Mouse (Mus musculus): Measurements from ENCODE around the gene Ctnna2. TPM values are rescaled to one million over a fixed set of nuclear protein-coding genes. Genes with fewer than 3 reads are reported as not detected.

Gene Ctnna2
- polyA plus RNA-seq, 1 experiment from 2014 or later: 1.6 TPM

DNA sequence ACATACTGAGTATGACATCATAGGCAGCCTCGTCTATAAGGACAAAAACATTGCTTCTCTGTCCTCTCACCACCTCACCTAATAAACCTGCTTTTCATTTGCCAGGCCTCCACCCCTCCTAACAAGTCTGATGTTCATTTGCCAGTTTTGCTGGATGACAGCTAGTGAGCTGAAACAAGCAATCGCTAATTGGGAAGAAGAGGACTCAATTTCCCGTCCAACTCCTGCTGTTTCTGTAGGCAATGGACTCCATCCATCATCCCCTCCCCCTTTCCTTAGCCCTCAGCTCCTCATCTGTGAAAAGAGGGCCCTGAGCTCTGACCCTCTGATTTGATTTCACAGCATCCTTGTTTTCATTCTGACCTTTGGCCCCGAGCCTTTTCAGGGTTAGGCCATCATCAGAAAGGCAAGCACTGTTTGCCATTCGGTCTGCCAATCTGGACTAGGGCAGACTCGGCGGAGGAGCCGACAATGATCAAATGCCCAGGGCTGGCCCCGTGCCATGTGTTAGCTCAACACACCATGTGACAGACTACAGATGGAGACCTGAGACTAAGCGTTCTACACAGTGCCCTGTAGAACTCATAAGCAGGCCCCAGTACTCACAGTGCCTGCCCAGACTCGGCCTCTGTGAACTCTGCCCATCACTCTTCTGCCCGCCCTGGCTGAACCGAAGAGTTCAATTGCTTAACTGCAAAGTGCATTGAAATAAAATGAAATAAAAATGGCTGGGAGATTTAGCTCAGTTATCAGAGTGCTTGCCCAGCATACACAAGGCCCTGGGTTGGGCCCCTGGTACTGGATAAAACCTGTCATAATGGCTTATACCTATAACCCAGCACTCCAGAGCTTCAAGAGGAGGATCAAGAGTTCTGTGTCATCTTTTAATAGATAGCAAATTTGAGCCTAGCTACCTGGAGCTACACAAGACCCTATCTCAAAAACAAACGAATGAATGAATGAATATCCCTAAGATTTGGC is 903.8 kb downstream of the Ctnna2 start:
- no peak overlapping the region for H3K4me3 ChIP-seq (ENCODE audit: low read depth, low read length)
- no peaks in the 10 kb centered on the region for H3K4me1 ChIP-seq (ENCODE audit: control insufficient read depth, insufficient read depth, low read length)
- no peak overlapping the region for H3K9ac ChIP-seq (ENCODE audit: low read length)
- no peak overlapping the region for H3K4me2 ChIP-seq (ENCODE audit: low read depth, severe bottlenecking)
- peak; percentile 60; the same call in 1 of the 2 replicates for ATAC-seq (ENCODE audit: insufficient number of reproducible peaks, low FRiP score, low TSS enrichment, low read depth)
- DNase-seq (ENCODE audit: low spot score): no peak
- H3K27ac ChIP-seq (replicated peaks; ENCODE audit: low read depth, low read length): no peak overlapping the region
- H3K27me3 ChIP-seq (ENCODE audit: control insufficient read depth, insufficient read depth, low read length): no peaks in the 10 kb centered on the region
- no peaks in the 10 kb centered on the region for H3K9me3 ChIP-seq (ENCODE audit: control insufficient read depth, low read length)
- H3K36me3 ChIP-seq (ENCODE audit: control insufficient read depth, insufficient read depth, low read length): no peaks in the 10 kb centered on the region
- 46% methylated on average over 14 of the region's 14 CpGs for WGBS

DNA sequence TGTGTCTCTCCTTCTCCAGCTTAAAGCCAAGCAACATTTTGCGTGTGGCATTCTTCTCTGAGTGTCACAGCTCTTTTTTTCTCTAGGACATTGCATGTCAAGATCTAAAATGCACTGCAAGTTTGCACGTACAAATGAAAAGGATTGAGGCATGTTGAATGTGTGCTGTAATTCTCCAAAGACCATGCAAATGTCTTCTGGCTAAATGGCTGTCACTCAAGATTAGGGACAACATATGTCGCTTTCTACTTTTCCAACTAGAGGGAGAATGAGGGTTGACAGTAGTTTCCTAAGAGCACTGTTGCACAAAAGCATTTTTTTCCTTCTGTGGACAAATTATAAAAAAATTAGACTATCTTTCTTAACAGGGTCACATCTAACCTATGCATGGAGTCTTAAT is 909.9 kb downstream of the Ctnna2 start:
- H3K4me3 ChIP-seq (ENCODE audit: low read depth, low read length): no peak overlapping the region
- H3K9ac ChIP-seq (ENCODE audit: low read length): no peak overlapping the region
- DNase-seq (ENCODE audit: low spot score): no peak
- H3K4me2 ChIP-seq (ENCODE audit: low read depth, severe bottlenecking): no peak overlapping the region
- WGBS: 91% methylated on average over 3 of the region's 3 CpGs
- H3K27me3 ChIP-seq (ENCODE audit: control insufficient read depth, insufficient read depth, low read length): no peaks in the 10 kb centered on the region
- H3K4me1 ChIP-seq (ENCODE audit: control insufficient read depth, insufficient read depth, low read length): no peaks in the 10 kb centered on the region
- H3K36me3 ChIP-seq (ENCODE audit: control insufficient read depth, insufficient read depth, low read length): no peaks in the 10 kb centered on the region
- no peak for ATAC-seq (ENCODE audit: insufficient number of reproducible peaks, low FRiP score, low TSS enrichment, low read depth)
- H3K9me3 ChIP-seq (ENCODE audit: control insufficient read depth, low read length): no peaks in the 10 kb centered on the region
- H3K27ac ChIP-seq (replicated peaks; ENCODE audit: low read depth, low read length): no peak overlapping the region

DNA sequence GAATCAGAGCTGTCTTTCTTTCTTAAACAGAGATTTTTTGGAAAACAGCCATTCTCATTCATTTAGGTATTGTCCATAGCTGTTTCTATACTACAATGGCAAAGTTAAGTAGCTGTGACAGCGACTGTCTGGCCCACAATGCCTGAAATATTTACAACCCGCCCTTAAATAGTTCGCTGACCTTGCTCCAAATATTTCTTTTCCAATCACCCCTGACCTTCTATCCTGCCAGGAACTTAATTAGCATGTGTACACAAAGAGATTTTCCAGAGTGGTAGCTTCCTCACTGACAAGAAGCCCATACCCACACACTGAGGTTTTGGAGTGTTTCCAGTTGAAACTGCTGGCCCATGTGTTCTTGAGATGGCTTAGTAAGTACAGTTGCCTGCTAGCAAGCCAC is 928.8 kb downstream of the Ctnna2 start:
- no peak for DNase-seq (ENCODE audit: low spot score)
- no peak for ATAC-seq (ENCODE audit: insufficient number of reproducible peaks, low FRiP score, low TSS enrichment, low read depth)
- Histone ChIP-seq H3K27ac (replicated peaks; ENCODE audit: low read depth, low read length) (no peak overlapping the region), H3K9me3 (ENCODE audit: control insufficient read depth, low read length) (no peaks in the 10 kb centered on the region), H3K27me3 (ENCODE audit: control insufficient read depth, insufficient read depth, low read length) (no peaks in the 10 kb centered on the region), H3K36me3 (ENCODE audit: control insufficient read depth, insufficient read depth, low read length) (no peaks in the 10 kb centered on the region), H3K4me3 (ENCODE audit: low read depth, low read length) (no peak overlapping the region), H3K4me1 (ENCODE audit: control insufficient read depth, insufficient read depth, low read length) (no peaks in the 10 kb centered on the region), H3K4me2 (ENCODE audit: low read depth, severe bottlenecking) (no peak overlapping the region), H3K9ac (ENCODE audit: low read length) (no peak overlapping the region)
- WGBS: 58% methylated on average over 3 of the region's 3 CpGs

- no peak overlapping the region for H3K4me2 ChIP-seq (ENCODE audit: low read depth, severe bottlenecking)
- H3K9ac ChIP-seq (ENCODE audit: low read length): no peak overlapping the region
- no peak overlapping the region for H3K4me3 ChIP-seq (ENCODE audit: low read depth, low read length)
- no peak overlapping the region for H3K27ac ChIP-seq (replicated peaks; ENCODE audit: low read depth, low read length)
- 82% methylated on average over 2 of the region's 2 CpGs for WGBS
- H3K9me3 ChIP-seq (ENCODE audit: control insufficient read depth, low read length): no peaks in the 10 kb centered on the region
- H3K27me3 ChIP-seq (ENCODE audit: control insufficient read depth, insufficient read depth, low read length): no peaks in the 10 kb centered on the region
- no peaks in the 10 kb centered on the region for H3K36me3 ChIP-seq (ENCODE audit: control insufficient read depth, insufficient read depth, low read length)
- no peak for DNase-seq (ENCODE audit: low spot score)
- no peaks in the 10 kb centered on the region for H3K4me1 ChIP-seq (ENCODE audit: control insufficient read depth, insufficient read depth, low read length)
- ATAC-seq (ENCODE audit: insufficient number of reproducible peaks, low FRiP score, low TSS enrichment, low read depth): no peak
Measured at GRCm38 (mm10) chr6:77050193-77050592, 929.3 kb downstream of the Ctnna2 start.

DNA sequence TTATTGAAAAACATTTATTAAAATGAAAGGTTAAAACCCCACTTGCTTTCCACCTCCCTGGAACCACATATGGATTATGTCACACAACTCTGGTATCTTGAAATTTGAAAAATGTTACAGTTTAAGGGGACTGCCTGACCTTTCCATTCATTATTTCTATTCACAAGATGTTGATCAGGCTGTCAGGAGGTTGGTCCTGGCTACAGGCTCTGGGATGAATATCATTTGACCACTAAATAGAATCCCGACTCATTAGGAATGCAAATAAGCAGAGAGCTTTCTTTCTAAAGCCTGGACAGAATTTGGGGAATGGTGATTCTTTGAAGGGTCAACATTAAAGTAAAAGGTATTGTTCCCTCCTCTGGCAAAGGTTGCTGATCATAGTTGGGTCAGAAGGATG is 931.9 kb downstream of the Ctnna2 start:
- no peak for DNase-seq (ENCODE audit: low spot score)
- H3K27ac ChIP-seq (replicated peaks; ENCODE audit: low read depth, low read length): no peak overlapping the region
- WGBS: 88% methylated on average over 1 of the region's 1 CpGs
- H3K9me3 ChIP-seq (ENCODE audit: control insufficient read depth, low read length): no peaks in the 10 kb centered on the region
- no peak overlapping the region for H3K9ac ChIP-seq (ENCODE audit: low read length)
- ATAC-seq (ENCODE audit: insufficient number of reproducible peaks, low FRiP score, low TSS enrichment, low read depth): no peak
- H3K4me2 ChIP-seq (ENCODE audit: low read depth, severe bottlenecking): no peak overlapping the region
- H3K4me3 ChIP-seq (ENCODE audit: low read depth, low read length): no peak overlapping the region
- H3K4me1 ChIP-seq (ENCODE audit: control insufficient read depth, insufficient read depth, low read length): no peaks in the 10 kb centered on the region
- no peaks in the 10 kb centered on the region for H3K27me3 ChIP-seq (ENCODE audit: control insufficient read depth, insufficient read depth, low read length)
- no peaks in the 10 kb centered on the region for H3K36me3 ChIP-seq (ENCODE audit: control insufficient read depth, insufficient read depth, low read length)

GRCm38 (mm10) chr6:77025066-77025465 is 954.4 kb downstream of the Ctnna2 start:
- H3K27me3 ChIP-seq (ENCODE audit: control insufficient read depth, insufficient read depth, low read length): no peaks in the 10 kb centered on the region
- H3K4me3 ChIP-seq (ENCODE audit: low read depth, low read length): no peak overlapping the region
- DNase-seq (ENCODE audit: low spot score) (no peak), ATAC-seq (ENCODE audit: insufficient number of reproducible peaks, low FRiP score, low TSS enrichment, low read depth) (no peak)
- no peaks in the 10 kb centered on the region for H3K9me3 ChIP-seq (ENCODE audit: control insufficient read depth, low read length)
- no peak overlapping the region for H3K27ac ChIP-seq (replicated peaks; ENCODE audit: low read depth, low read length)
- H3K9ac ChIP-seq (ENCODE audit: low read length): no peak overlapping the region
- H3K36me3 ChIP-seq (ENCODE audit: control insufficient read depth, insufficient read depth, low read length): no peaks in the 10 kb centered on the region
- no peaks in the 10 kb centered on the region for H3K4me1 ChIP-seq (ENCODE audit: control insufficient read depth, insufficient read depth, low read length)
- H3K4me2 ChIP-seq (ENCODE audit: low read depth, severe bottlenecking): no peak overlapping the region

- no peak overlapping the region for H3K4me2 ChIP-seq (ENCODE audit: low read depth, severe bottlenecking)
- no peaks in the 10 kb centered on the region for H3K27me3 ChIP-seq (ENCODE audit: control insufficient read depth, insufficient read depth, low read length)
- no peak for ATAC-seq (ENCODE audit: insufficient number of reproducible peaks, low FRiP score, low TSS enrichment, low read depth)
- H3K4me3 ChIP-seq (ENCODE audit: low read depth, low read length): no peak overlapping the region
- 69% methylated on average over 2 of the region's 2 CpGs for WGBS
- no peaks in the 10 kb centered on the region for H3K4me1 ChIP-seq (ENCODE audit: control insufficient read depth, insufficient read depth, low read length)
- H3K36me3 ChIP-seq (ENCODE audit: control insufficient read depth, insufficient read depth, low read length): no peaks in the 10 kb centered on the region
- no peak for DNase-seq (ENCODE audit: low spot score)
- H3K27ac ChIP-seq (replicated peaks; ENCODE audit: low read depth, low read length): no peak overlapping the region
- no peaks in the 10 kb centered on the region for H3K9me3 ChIP-seq (ENCODE audit: control insufficient read depth, low read length)
- no peak overlapping the region for H3K9ac ChIP-seq (ENCODE audit: low read length)
Measured at GRCm38 (mm10) chr6:77013194-77013593, 966.3 kb downstream of the Ctnna2 start.

DNA sequence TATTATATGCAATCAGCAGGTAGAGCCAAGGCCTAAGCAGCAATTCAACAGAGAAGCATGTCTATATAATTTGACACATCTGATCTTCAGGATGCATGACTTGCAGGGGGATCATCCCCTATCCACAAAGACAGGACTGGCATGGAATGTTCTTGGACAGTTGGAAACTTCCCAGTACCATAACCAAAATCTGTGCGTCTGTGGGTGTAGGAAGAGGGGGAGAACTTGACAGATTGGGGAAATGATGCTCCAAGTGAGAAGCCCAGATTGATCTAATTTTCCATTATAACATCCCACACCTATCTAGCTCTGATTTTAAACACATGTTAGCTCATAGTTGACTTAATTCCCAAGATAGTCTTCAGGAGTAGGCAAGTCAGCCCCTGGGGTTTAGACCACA is 968.5 kb downstream of the Ctnna2 start:
- no peak overlapping the region for H3K4me2 ChIP-seq (ENCODE audit: low read depth, severe bottlenecking)
- H3K27ac ChIP-seq (replicated peaks; ENCODE audit: low read depth, low read length): no peak overlapping the region
- 87% methylated on average over 1 of the region's 1 CpGs for WGBS
- H3K9ac ChIP-seq (ENCODE audit: low read length): no peak overlapping the region
- no peaks in the 10 kb centered on the region for H3K36me3 ChIP-seq (ENCODE audit: control insufficient read depth, insufficient read depth, low read length)
- no peak overlapping the region for H3K4me3 ChIP-seq (ENCODE audit: low read depth, low read length)
- H3K4me1 ChIP-seq (ENCODE audit: control insufficient read depth, insufficient read depth, low read length): no peaks in the 10 kb centered on the region
- ATAC-seq (ENCODE audit: insufficient number of reproducible peaks, low FRiP score, low TSS enrichment, low read depth) (no peak), DNase-seq (ENCODE audit: low spot score) (no peak)
- H3K9me3 ChIP-seq (ENCODE audit: control insufficient read depth, low read length): no peaks in the 10 kb centered on the region
- H3K27me3 ChIP-seq (ENCODE audit: control insufficient read depth, insufficient read depth, low read length): no peaks in the 10 kb centered on the region

Measured in limb, embryonic 11.5 days (tissue).